Mouse (Mus musculus) small intestine, adult 2 months (tissue): ENCODE results near the gene Txnrd3. TPM values are rescaled to one million over a fixed set of nuclear protein-coding genes. Genes with fewer than 3 reads are reported as not detected.

Experiments
- H3K27ac ChIP-seq: fragments of 200-500 bp; 2 replicates; pipeline ENCODE4 v1.5.1; 2012; ENCODE audit warnings: low read depth, low read length, control low read depth, inconsistent platforms; ENCODE audit not compliant: insufficient read depth
- H3K27me3 ChIP-seq: fragments of 200-500 bp; 2 replicates; pipeline ENCODE4 v1.6.1; 2012; ENCODE audit warnings: mild to moderate bottlenecking, moderate library complexity, low read length, inconsistent platforms; ENCODE audit not compliant: control insufficient read depth, insufficient read depth
- H3K36me3 ChIP-seq: fragments of 200-500 bp; 2 replicates; pipeline ENCODE4 v1.6.1; 2012; ENCODE audit warnings: mild to moderate bottlenecking, low read length, control low read depth, inconsistent platforms; ENCODE audit not compliant: control insufficient read depth, insufficient read depth
- H3K4me1 ChIP-seq: fragments of 200-500 bp; 2 replicates; pipeline ENCODE4 v1.6.1; 2012; ENCODE audit warnings: low read length, inconsistent platforms, mixed read lengths; ENCODE audit not compliant: control insufficient read depth, insufficient read depth, insufficient read length
- H3K4me3 ChIP-seq: fragments of 200-500 bp; 2 replicates; pipeline ENCODE4 v1.5.1; 2012; ENCODE audit warnings: low read depth, mild to moderate bottlenecking, control low read depth, inconsistent platforms, low read length, moderate library complexity
- CTCF ChIP-seq: fragments of 200-500 bp; IDR thresholded peaks from 2 replicates; pipeline ENCODE4 v1.5.1; 2012; ENCODE audit warnings: low read depth, mild to moderate bottlenecking, control low read depth, inconsistent platforms, low read length, moderate library complexity, mixed read lengths; ENCODE audit not compliant: insufficient replicate concordance, insufficient read length; ENCODE audit errors: extremely low read depth
- POLR2A ChIP-seq: fragments of 200-500 bp; IDR thresholded peaks from 2 replicates; pipeline ENCODE4 v1.6.1; 2012; ENCODE audit warnings: low read depth, mild to moderate bottlenecking, control low read depth, inconsistent platforms, low read length, moderate library complexity
- WGBS: fragments of 180-500 bp; shearing (Covaris S2); methylation state at CpG from one replicate; pipeline ENCODE4 v1.1.7; 2018; 5-methylcytosine and 5-hydroxymethylcytosine counted together
- polyA plus RNA-seq: library from polyadenylated mRNA; depleted of rRNA; stranded (reverse); fragments of >200 nt; gene quantifications from 2 replicates; pipeline ENCODE4 v1.2.3, GENCODE M21; 2012; rRNA removed

The Txnrd3 gene
- polyA plus RNA-seq, 1 experiment, result 4.3 TPM

DNA sequence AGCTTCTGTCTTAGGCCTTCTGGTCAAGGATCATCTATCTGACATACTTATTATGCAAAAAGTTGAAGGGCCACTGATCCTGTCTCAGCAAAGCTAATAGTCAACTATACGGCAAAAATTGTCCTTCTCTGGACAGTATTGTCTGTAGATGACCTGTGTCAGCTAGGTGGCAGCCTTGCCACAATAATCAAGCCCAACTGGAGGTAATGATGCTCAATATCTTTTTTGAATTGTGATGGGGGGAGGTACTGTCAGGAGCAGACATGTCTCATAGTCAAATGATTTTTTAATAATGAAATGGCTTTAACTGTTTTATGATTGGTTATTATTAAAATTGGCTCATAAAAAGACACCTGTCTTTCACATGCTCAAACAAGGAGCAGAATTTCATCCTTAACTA lies 40.4 kb downstream of the Txnrd3 start:
- H3K27ac ChIP-seq, result no peak overlapping the region
- no peak overlapping the region for H3K4me3 ChIP-seq
- H3K36me3 ChIP-seq, result no peaks in the 10 kb centered on the region
- no peaks in the 10 kb centered on the region for H3K27me3 ChIP-seq
- TF ChIP-seq CTCF (no peak), POLR2A (no peak)
- H3K4me1 ChIP-seq, result no peaks in the 10 kb centered on the region
- 33% methylated on average over 1 of the region's 1 CpGs for WGBS

DNA sequence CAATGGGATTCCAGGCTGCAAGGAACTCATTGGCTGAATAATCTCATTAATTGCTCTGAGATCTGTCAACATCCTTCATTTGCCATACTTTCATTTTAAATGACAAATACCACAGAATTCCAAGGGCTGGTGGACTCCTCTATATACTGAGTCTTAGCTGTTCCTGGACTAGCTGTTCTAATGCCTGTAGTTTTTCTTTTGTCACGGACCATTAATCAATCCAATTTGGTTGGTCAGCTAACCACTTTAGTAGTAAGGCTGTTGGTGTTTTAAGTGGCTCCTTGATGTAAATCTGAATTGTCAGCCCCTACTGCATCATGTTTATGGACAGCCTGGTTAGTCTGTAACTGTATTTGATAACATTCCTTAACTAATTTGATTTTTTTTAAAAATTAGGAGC lies 43.3 kb downstream of the Txnrd3 start:
- H3K4me1 ChIP-seq, result no peaks in the 10 kb centered on the region
- no peak overlapping the region for H3K4me3 ChIP-seq
- H3K36me3 ChIP-seq, result no peaks in the 10 kb centered on the region
- TF ChIP-seq CTCF (no peak), POLR2A (no peak)
- WGBS, result 66% methylated on average over 1 of the region's 1 CpGs
- no peak overlapping the region for H3K27ac ChIP-seq
- H3K27me3 ChIP-seq, result no peaks in the 10 kb centered on the region

DNA sequence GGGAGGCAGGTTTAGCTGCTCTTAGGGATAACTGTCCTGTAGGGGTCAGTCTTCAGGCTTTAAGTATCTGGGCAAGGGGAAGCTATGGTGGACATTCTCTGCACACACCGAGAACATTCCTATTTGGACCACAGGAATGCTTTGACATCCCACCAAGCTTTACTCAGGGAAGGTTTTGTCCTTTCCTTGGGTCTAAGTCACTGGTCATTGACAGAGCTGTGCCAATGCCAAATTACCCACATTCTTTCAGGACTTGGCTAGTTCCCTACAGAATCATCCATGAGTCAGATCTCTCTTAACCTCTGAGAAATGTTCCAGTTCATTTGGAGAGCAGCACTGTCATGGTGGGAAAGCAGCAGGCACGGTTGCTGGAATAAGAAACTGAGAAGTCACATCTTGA lies 62.8 kb downstream of the Txnrd3 start:
- Histone ChIP-seq H3K36me3 (no peaks in the 10 kb centered on the region), H3K27me3 (no peaks in the 10 kb centered on the region), H3K4me3 (no peak overlapping the region), H3K27ac (no peak overlapping the region), H3K4me1 (no peaks in the 10 kb centered on the region)
- no peak for TF ChIP-seq CTCF
- 66% methylated on average over 2 of the region's 2 CpGs for WGBS

DNA sequence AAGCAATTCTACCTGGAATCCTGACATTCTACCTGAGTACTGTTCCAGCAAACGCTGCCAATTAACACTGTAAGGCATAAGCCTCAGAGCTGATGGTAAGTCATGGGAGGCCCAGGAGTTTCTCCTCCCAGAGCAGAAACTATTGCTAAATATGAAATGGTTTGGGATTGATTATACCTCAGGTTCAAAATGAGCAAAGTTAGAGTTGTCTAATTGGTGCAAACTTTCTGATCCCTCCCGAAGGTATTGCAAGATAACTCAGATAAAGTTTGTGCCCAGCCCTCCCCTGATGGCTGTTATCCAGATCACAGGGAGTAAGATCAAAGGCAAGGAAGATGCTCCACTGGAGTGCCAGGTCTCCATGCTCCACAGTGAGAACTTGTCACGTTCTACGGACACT lies 63.5 kb downstream of the Txnrd3 start, which contains the start of gene Vmn1r40:
Vmn1r40 (plus strand) TSS at position 301 of the 400 bp plus-strand sequence.
- Histone ChIP-seq H3K4me3 (no peak within 1 kb of the TSS), H3K4me1 (no peaks in the 10 kb centered on the region), H3K27ac (no peak within 1 kb of the TSS), H3K36me3 (no peaks in the 10 kb centered on the region), H3K27me3 (no peaks in the 10 kb centered on the region)
- no peak for TF ChIP-seq POLR2A
- TF ChIP-seq CTCF, result no peak
- WGBS, result 70% methylated on average over 4 of the region's 4 CpGs

DNA sequence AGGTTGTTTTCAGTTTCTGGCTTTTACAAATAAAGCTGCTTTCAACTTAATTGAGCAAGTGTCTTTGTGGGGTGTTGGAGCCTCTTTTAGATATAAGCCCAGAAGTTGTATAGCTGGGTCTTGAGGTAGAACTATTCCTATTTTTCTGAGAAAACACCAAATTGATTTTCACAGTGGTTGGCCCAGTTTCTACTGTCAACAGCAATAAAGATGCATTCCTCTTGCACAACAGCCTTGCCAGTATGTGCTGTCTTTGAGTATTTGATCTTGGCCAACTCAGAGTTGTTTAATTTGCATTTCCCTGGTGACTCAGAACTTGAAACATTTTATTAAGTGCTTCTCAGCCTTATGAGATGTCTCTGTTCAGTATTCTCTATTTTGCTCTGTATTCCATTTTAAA lies 74.3 kb downstream of the Txnrd3 start:
- TF ChIP-seq POLR2A (no peak), CTCF (no peak)
- Histone ChIP-seq H3K27ac (no peak overlapping the region), H3K4me3 (no peak overlapping the region), H3K4me1 (no peaks in the 10 kb centered on the region), H3K27me3 (no peaks in the 10 kb centered on the region), H3K36me3 (no peaks in the 10 kb centered on the region)

Other genes with a start within 250 kb of the Txnrd3 start
- gene Chchd6, start 48.3 kb upstream of the Txnrd3 start, polyA plus RNA-seq, result 9.1 and 11.4 TPM in 2 replicates
- not detected in 2 replicates for gene Vmn1r40, start 63.6 kb downstream of the Txnrd3 start, polyA plus RNA-seq
- not detected in 2 replicates for gene Vmn1r41, start 96.8 kb downstream of the Txnrd3 start, polyA plus RNA-seq
- not detected in 2 replicates for gene Vmn1r42, start 232.4 kb downstream of the Txnrd3 start, polyA plus RNA-seq
- gene Vmn1r43, start 232.4 kb downstream of the Txnrd3 start, polyA plus RNA-seq, result 0.01 TPM in 1 of 2 replicates, not detected in the other
- gene Vmn1r44, start 239.7 kb downstream of the Txnrd3 start, polyA plus RNA-seq, result not detected in 2 replicates